Mouse (Mus musculus) embryonic fibroblast, embryonic 13.5 days (primary cell): ENCODE data around the gene Cops7b. TPM values are rescaled to one million over a fixed set of nuclear protein-coding genes. Genes with fewer than 3 reads are reported as not detected.

Source experiments
- H3K27ac ChIP-seq: 2 replicates; pipeline ENCODE4 v1.5.1; 2012; ENCODE audit warnings: low read length, control low read depth, inconsistent platforms; ENCODE audit not compliant: insufficient read depth
- H3K4me1 ChIP-seq: 2 replicates; pipeline ENCODE4 v1.6.1; 2011; ENCODE audit warnings: low read length; ENCODE audit not compliant: control insufficient read depth, insufficient read depth
- H3K4me3 ChIP-seq: 2 replicates; pipeline ENCODE4 v1.5.1; 2011; ENCODE audit warnings: mild to moderate bottlenecking, control low read depth, low read length; ENCODE audit not compliant: insufficient read depth
- CTCF ChIP-seq: IDR thresholded peaks from 2 replicates; pipeline ENCODE4 v1.5.1; 2011; ENCODE audit warnings: mild to moderate bottlenecking, control low read depth, low read length, moderate library complexity, borderline replicate concordance; ENCODE audit not compliant: insufficient read depth
- POLR2A ChIP-seq: IDR thresholded peaks from 2 replicates; pipeline ENCODE4 v1.6.1; 2011; ENCODE audit warnings: low read depth, mild to moderate bottlenecking, control low read depth, low read length, moderate library complexity
- polyA plus RNA-seq: library from polyadenylated mRNA; stranded (reverse); fragments of >200 nt; gene quantifications from 2 replicates; pipeline ENCODE4 v1.2.4, GENCODE M21; 2011; ENCODE audit warnings: low read depth; ENCODE audit not compliant: missing spikeins, insufficient read length

The Cops7b gene
- polyA plus RNA-seq, 1 experiment: 30.0 TPM

DNA sequence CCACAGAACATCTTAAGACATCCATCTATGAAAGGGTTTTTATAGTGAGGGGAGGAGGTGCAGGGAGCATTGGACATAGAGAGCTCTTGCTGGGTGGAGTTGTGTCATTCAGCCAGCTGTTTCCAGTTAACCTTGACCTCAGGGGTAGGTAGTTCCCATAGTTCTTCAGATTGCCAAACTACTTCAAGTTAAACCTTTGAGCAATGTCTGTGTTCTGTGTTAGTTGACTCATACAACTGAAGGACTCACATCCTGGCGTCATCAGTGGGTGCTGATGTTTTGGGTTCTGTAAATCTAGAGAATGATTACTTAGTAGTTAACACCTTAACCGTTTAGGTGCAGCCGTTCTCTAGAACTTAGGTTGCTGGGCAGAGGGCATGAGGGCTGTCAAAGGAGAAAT is 45.6 kb downstream of the Cops7b start:
- Histone ChIP-seq H3K4me1 (peaks cover 13% of the 10 kb centered on the region), H3K4me3 (no peak overlapping the region), H3K27ac (no peak overlapping the region; the same call in 1 of the 2 replicates)
- TF ChIP-seq CTCF (no peak), POLR2A (no peak)

DNA sequence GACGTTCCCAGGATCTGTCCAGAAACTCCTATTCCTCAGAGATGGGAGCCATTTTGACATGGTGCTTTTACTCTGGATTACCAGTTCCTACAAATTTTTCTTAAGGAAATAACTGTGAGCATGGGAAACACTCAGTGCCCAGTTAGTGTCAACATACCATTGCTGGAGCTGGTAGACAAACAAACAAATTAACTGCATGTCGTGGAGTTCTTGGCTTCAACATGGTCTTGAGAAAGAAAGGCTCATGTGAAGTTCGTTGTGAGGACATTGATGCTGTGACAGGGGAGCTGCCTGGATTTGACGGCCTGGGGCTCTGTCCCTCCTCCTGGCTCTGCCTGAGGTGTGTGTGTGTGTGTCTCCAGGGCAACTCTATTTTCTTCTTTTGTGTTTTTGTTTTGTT is 47.2 kb downstream of the Cops7b start:
- peaks cover 11% of the 10 kb centered on the region for H3K4me1 ChIP-seq
- no peak overlapping the region for H3K4me3 ChIP-seq
- no peak for TF ChIP-seq CTCF
- no peak for TF ChIP-seq POLR2A
- H3K27ac ChIP-seq: no peak overlapping the region

- TF ChIP-seq CTCF: no peak
- no peak for TF ChIP-seq POLR2A
- Histone ChIP-seq H3K4me1 (peaks cover 11% of the 10 kb centered on the region), H3K27ac (no peak overlapping the region; the same call in 1 of the 2 replicates), H3K4me3 (no peak overlapping the region)
Observed at GRCm38 (mm10) chr1:86630527-86630926, 47.8 kb downstream of the Cops7b start.

DNA sequence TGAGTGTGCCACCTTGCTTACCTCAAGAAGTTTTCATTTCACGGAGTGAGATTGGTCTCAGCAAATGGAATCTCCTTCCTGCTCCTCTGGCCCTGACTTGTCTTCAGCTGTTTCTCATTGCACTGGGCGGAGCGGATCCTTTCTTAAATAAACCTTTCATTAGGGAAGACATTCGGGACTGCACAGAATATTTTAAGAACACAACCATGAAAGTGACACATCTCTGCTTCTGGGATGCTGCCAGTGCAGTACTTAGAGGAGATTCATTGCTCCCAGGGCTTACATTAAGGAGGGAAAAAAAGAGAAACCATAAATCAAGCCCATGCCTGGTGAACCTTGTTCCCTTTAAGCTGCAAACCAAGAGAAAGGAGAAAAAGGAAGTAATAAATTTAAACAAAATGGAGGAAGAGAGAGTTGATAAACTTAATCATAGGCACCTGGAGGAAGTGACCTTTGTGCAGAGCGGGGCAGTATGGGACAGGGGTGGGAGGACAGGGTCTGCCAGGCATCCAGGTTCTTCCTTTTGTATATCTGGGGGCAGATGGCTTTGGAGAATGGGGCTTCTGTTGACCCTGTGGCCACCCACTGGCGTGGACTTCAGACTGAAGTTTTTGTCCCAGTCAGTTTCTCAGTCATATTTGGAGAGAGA is 50.2 kb downstream of the Cops7b start:
- TF ChIP-seq POLR2A: no peak
- no peak for TF ChIP-seq CTCF
- Histone ChIP-seq H3K27ac (peak overlapping the region; percentile 57), H3K4me3 (no peak overlapping the region), H3K4me1 (peaks cover 8% of the 10 kb centered on the region)

- Histone ChIP-seq H3K4me1 (peaks cover 4% of the 10 kb centered on the region; the same call in 1 of the 2 replicates), H3K4me3 (no peak overlapping the region), H3K27ac (peak overlapping the region; percentile 57)
- TF ChIP-seq POLR2A (no peak), CTCF (no peak)
Observed at GRCm38 (mm10) chr1:86633434-86633833, 50.7 kb downstream of the Cops7b start.

GRCm38 (mm10) chr1:86633840-86634750 is 51.4 kb downstream of the Cops7b start:
- Histone ChIP-seq H3K27ac (no peak overlapping the region), H3K4me3 (no peak overlapping the region), H3K4me1 (no peaks in the 10 kb centered on the region)
- no peak for TF ChIP-seq CTCF
- TF ChIP-seq POLR2A: no peak

DNA sequence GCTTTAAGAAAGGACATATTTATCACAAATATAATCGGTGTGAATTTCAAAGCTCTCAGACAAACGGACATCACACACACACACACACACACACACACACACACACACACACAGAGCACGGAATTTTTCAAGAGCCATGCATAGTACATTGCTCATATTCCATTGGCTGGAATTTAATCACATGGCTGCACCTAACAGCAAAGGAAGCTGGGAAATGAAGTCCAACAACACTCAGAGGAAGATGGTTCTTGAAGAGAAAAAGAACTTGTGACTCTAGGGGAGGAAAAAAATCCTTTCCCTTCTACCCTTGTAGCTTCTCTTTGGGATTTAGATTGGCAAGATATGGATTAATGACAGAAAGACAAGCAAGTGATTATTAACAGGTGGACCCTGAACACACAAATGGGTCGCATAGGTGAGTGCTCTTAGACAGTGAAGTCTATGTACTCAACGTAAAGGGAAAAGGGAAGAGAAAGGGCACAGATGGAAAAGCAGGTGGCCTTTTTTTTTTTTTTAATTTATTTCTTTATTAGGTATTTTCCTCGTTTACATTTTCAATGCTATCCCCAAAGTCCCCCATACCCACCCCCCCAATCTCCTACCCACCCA is 52.2 kb downstream of the Cops7b start:
- Histone ChIP-seq H3K4me1 (no peaks in the 10 kb centered on the region), H3K4me3 (no peak overlapping the region), H3K27ac (no peak overlapping the region)
- TF ChIP-seq POLR2A (no peak), CTCF (no peak)

DNA sequence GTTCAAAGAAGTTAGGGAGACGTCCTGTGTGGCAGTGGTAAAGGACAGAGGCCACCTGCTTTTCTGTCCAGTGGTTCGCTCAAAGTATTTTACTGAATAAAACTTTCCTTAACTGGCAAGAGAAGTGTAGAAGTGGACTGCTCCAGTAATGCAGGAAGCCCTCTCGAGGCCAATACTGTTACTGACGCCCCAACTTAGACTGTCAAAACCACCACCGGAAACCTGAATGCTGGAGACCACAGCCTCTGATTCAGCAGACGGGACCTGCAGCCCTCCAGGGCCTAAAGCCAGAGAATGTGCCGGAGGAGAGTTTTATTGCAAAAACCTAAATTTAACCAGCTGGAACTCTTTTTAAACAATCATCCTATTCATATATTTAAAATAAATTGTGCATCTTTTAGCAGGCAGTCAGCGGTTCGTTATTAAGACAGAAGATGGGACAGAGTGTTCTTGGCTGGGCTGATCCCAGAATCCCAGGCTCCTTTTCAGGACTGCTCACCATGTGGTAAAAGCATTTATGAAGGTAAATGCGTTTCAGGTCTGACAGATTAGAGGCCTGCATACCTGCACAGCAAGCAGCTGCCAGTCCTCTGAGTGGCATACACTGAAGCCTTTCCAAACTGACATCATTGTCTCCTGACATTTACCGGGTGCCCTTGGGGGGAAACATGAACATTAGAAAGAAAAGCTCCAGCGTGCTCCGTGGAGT is 60.6 kb downstream of the Cops7b start:
- Histone ChIP-seq H3K4me1 (no peaks in the 10 kb centered on the region), H3K27ac (peak overlapping the region; percentile 53), H3K4me3 (no peak overlapping the region)
- TF ChIP-seq CTCF (no peak), POLR2A (no peak)

DNA sequence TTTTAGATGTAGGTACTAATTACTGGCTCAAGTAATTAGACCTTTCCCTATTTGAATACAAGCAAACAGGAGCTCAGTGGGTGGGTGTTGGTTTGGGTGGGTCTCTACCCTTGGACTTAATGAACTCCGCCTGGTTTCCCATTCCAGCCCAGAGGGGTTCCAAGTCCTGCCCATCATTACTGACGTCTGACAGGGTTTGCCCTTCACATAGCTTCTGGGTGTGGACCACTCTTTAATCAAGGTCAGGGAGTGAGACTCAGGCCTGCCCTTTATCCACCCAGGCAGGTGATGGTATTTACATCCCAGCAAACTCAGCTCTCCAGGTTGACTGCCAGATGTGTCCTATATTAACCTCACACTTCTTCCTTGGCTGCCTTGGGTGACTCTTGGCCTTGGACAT is 64.8 kb downstream of the Cops7b start:
- TF ChIP-seq POLR2A: no peak
- TF ChIP-seq CTCF: no peak
- no peak overlapping the region for H3K4me3 ChIP-seq
- no peaks in the 10 kb centered on the region for H3K4me1 ChIP-seq
- H3K27ac ChIP-seq: no peak overlapping the region

- peak; percentile 96 for TF ChIP-seq CTCF
- no peak for TF ChIP-seq POLR2A
- no peak overlapping the region for H3K27ac ChIP-seq
- no peaks in the 10 kb centered on the region for H3K4me1 ChIP-seq
- no peak overlapping the region for H3K4me3 ChIP-seq
Observed at GRCm38 (mm10) chr1:86650272-86650671, 67.6 kb downstream of the Cops7b start.
